Mouse (Mus musculus) kidney, adult 2 months (tissue): ENCODE data around the gene Nmnat2. TPM values are rescaled to one million over a fixed set of nuclear protein-coding genes. Genes with fewer than 3 reads are reported as not detected.

Source experiments
- DNase-seq: peaks from one replicate; pipeline ENCODE4 v3.0.0; 2021
- H3K27ac ChIP-seq: fragments of 200-500 bp; 2 replicates; pipeline ENCODE4 v1.5.1; 2012; ENCODE audit warnings: low read depth, low read length, control low read depth, inconsistent platforms; ENCODE audit not compliant: insufficient read depth
- H3K27me3 ChIP-seq: fragments of 200-500 bp; replicated peaks from 2 replicates; pipeline ENCODE4 v1.6.1; 2012; ENCODE audit warnings: mild to moderate bottlenecking, moderate library complexity, low read length, inconsistent platforms; ENCODE audit not compliant: control insufficient read depth, insufficient read depth
- H3K36me3 ChIP-seq: fragments of 200-500 bp; 2 replicates; pipeline ENCODE4 v1.6.1; 2012; ENCODE audit warnings: mild to moderate bottlenecking, moderate library complexity, low read length, inconsistent platforms; ENCODE audit not compliant: control insufficient read depth, insufficient read depth
- H3K4me1 ChIP-seq: fragments of 200-500 bp; 2 replicates; pipeline ENCODE4 v1.6.1; 2011; ENCODE audit warnings: low read length; ENCODE audit not compliant: control insufficient read depth, insufficient read depth
- H3K4me3 ChIP-seq: fragments of 200-500 bp; 2 replicates; pipeline ENCODE4 v1.5.1; 2011; ENCODE audit warnings: mild to moderate bottlenecking, low read depth, low read length, control low read depth; ENCODE audit not compliant: insufficient read depth
- CTCF ChIP-seq: fragments of 200-500 bp; conservative IDR thresholded peaks from 2 replicates; pipeline ENCODE4 v1.5.1; 2011; ENCODE audit warnings: low read depth, mild to moderate bottlenecking, control low read depth, low read length, moderate library complexity, mixed read lengths; ENCODE audit not compliant: insufficient read depth, insufficient read length
- POLR2A ChIP-seq: fragments of 200-500 bp; IDR thresholded peaks from one replicate; pipeline ENCODE4 v1.6.1; 2011; ENCODE audit warnings: low read depth, low read length, control low read depth
- WGBS: fragments of 180-500 bp; shearing (Covaris S2); methylation state at CpG from one replicate; pipeline ENCODE4 v1.1.7; 2018; 5-methylcytosine and 5-hydroxymethylcytosine counted together
- polyA plus RNA-seq: library from polyadenylated mRNA; depleted of rRNA; stranded (reverse); fragments of >200 nt; gene quantifications from 2 replicates; pipeline ENCODE4 v1.2.3, GENCODE M21; 2012

Nmnat2 gene
- polyA plus RNA-seq, 1 experiment = 0.41 TPM

- WGBS = 58% methylated on average over 3 of the region's 3 CpGs
- TF ChIP-seq POLR2A (no peak), CTCF (no peak)
- H3K4me1 ChIP-seq = no peaks in the 10 kb centered on the region
Measured at GRCm38 (mm10) chr1:152986981-152987380, 32.2 kb downstream of the Nmnat2 start.

GRCm38 (mm10) chr1:152990067-152990466 lies 35.3 kb downstream of the Nmnat2 start:
- TF ChIP-seq POLR2A (no peak), CTCF (no peak)
- 85% methylated on average over 5 of the region's 5 CpGs for WGBS
- Histone ChIP-seq H3K27me3 (no peaks in the 10 kb centered on the region), H3K27ac (no peak overlapping the region), H3K4me3 (no peak overlapping the region), H3K36me3 (no peaks in the 10 kb centered on the region), H3K4me1 (no peaks in the 10 kb centered on the region)
- DNase-seq = no peak

More at GRCm38 (mm10) chr1:152986981-152987380, 32.2 kb downstream of the Nmnat2 start:
- H3K27me3 ChIP-seq = no peaks in the 10 kb centered on the region
- DNase-seq = no peak
- H3K4me3 ChIP-seq = no peak overlapping the region
- no peaks in the 10 kb centered on the region for H3K36me3 ChIP-seq
- H3K27ac ChIP-seq = no peak overlapping the region

GRCm38 (mm10) chr1:152992271-152993134 lies 37.7 kb downstream of the Nmnat2 start:
- whole genome bisulfite sequencing = 71% methylated on average over 6 of the region's 6 CpGs
- H3K27ac ChIP-seq = no peak overlapping the region
- no peak overlapping the region for H3K4me3 ChIP-seq
- no peaks in the 10 kb centered on the region for H3K27me3 ChIP-seq
- DNase-seq = no peak
- H3K4me1 ChIP-seq = no peaks in the 10 kb centered on the region
- TF ChIP-seq POLR2A (no peak), CTCF (no peak)
- no peaks in the 10 kb centered on the region for H3K36me3 ChIP-seq

- Histone ChIP-seq H3K36me3 (no peaks in the 10 kb centered on the region), H3K27me3 (no peaks in the 10 kb centered on the region), H3K4me1 (no peaks in the 10 kb centered on the region), H3K4me3 (no peak overlapping the region), H3K27ac (no peak overlapping the region)
- no peak for DNase-seq
- TF ChIP-seq POLR2A (no peak), CTCF (no peak)
- 82% methylated on average over 6 of the region's 6 CpGs for WGBS
Measured at GRCm38 (mm10) chr1:152993803-152994202, 39.0 kb downstream of the Nmnat2 start.

- H3K4me1 ChIP-seq = no peaks in the 10 kb centered on the region
- 78% methylated on average over 8 of the region's 8 CpGs for WGBS
- H3K36me3 ChIP-seq = no peaks in the 10 kb centered on the region
- H3K27me3 ChIP-seq = no peaks in the 10 kb centered on the region
- H3K27ac ChIP-seq = no peak overlapping the region
- no peak for TF ChIP-seq POLR2A
- TF ChIP-seq CTCF = no peak
- DNase-seq = no peak
- H3K4me3 ChIP-seq = no peak overlapping the region
Measured at GRCm38 (mm10) chr1:152999983-153000382, 45.2 kb downstream of the Nmnat2 start.

- Histone ChIP-seq H3K4me1 (no peaks in the 10 kb centered on the region), H3K27me3 (no peaks in the 10 kb centered on the region), H3K4me3 (no peak overlapping the region), H3K36me3 (no peaks in the 10 kb centered on the region), H3K27ac (no peak overlapping the region)
- no peak for TF ChIP-seq POLR2A
- TF ChIP-seq CTCF = no peak
- WGBS = 74% methylated on average over 6 of the region's 6 CpGs
- DNase-seq = no peak
Measured at GRCm38 (mm10) chr1:153000486-153001228, 45.9 kb downstream of the Nmnat2 start.
